ENCODE assay signal across 17 mouse cellular contexts in genomic region chr9:45979778-45980177, GRCm38 (mm10). TPM values are rescaled to one million over a fixed set of nuclear protein-coding genes. Genes with fewer than 3 reads are reported as not detected.
"Had no signal": no experiment of that assay in that cellular context is flagged by ENCODE, and none has a peak within 500 bp of the region (broad histone marks: within the 10 kb centered on the region; RNA-seq: fewer than 3 reads in every experiment).

No protein-coding gene starts in this region.

- H3K9me3 ChIP-seq: kidney, embryonic 15.5 days; limb, embryonic 12.5 days; limb, embryonic 15.5 days; stomach, embryonic 15.5 days had no signal

- H3K4me3 ChIP-seq: kidney, embryonic 15.5 days; limb, embryonic 12.5 days; limb, embryonic 15.5 days; stomach, embryonic 15.5 days had no signal

- DNase-seq: kidney, adult 8-10 months; kidney, postnatal 10 days; kidney, postnatal 36 days; left cerebral cortex, postnatal 4 days; lung, adult 2 months; lung, postnatal 14 days; lung, postnatal 4 days; midbrain, embryonic 14.5 days; right cerebral cortex, postnatal 4 days; thymus, postnatal 25 days had no signal

- ATAC-seq: intestine, postnatal 0 days had no signal

- H3K4me2 ChIP-seq: kidney, embryonic 15.5 days; limb, embryonic 12.5 days; limb, embryonic 15.5 days; midbrain, embryonic 11.5 days; stomach, embryonic 15.5 days had no signal

- H3K27me3 ChIP-seq: kidney, embryonic 15.5 days; limb, embryonic 12.5 days; limb, embryonic 15.5 days; stomach, embryonic 15.5 days had no signal

- H3K9ac ChIP-seq: kidney, embryonic 15.5 days; limb, embryonic 12.5 days; limb, embryonic 15.5 days; stomach, embryonic 15.5 days had no signal

- H3K27ac ChIP-seq: kidney, embryonic 15.5 days; limb, embryonic 12.5 days; limb, embryonic 15.5 days; stomach, embryonic 15.5 days had no signal

RNA-seq across cellular contexts. Expression of gene Tagln, which starts 43.9 kb away (rescaled TPM):
- total RNA-seq: megakaryocyte-erythroid progenitor cell, adult 5-6 weeks had no signal
